Mouse (Mus musculus) kidney, embryonic 15.5 days (tissue): ENCODE measurements around the gene Stum. TPM values are rescaled to one million over a fixed set of nuclear protein-coding genes. Genes with fewer than 3 reads are reported as not detected.
"Not testable (repeated sequence)": the region's sequence is repeated elsewhere in the genome, so short reads cannot be mapped to it uniquely, and the experiment has no call there.

ENCODE experiments used
- ATAC-seq: fragments of 200-750 bp; cut with Nextera tagmentation; replicated peaks from 2 replicates; pipeline ENCODE4 v1.8.0; 2017; ENCODE audit warnings: moderate TSS enrichment; ENCODE audit not compliant: low FRiP score
- H3K27ac ChIP-seq: fragments of 300-500 bp; sonication (generic); 2 replicates; pipeline ENCODE4 v1.5.1; 2015; ENCODE audit warnings: mild to moderate bottlenecking, inconsistent platforms
- H3K27me3 ChIP-seq: fragments of 300-500 bp; sonication (generic); 2 replicates; pipeline ENCODE4 v1.6.1; 2015; ENCODE audit warnings: inconsistent platforms
- H3K36me3 ChIP-seq: fragments of 300-500 bp; sonication (generic); 2 replicates; pipeline ENCODE4 v1.6.1; 2015; ENCODE audit warnings: inconsistent platforms
- H3K4me1 ChIP-seq: fragments of 300-500 bp; sonication (generic); 2 replicates; pipeline ENCODE4 v1.6.1; 2015; ENCODE audit warnings: inconsistent platforms
- H3K4me2 ChIP-seq: fragments of 300-500 bp; sonication (generic); 2 replicates; pipeline ENCODE4 v1.6.1; 2015; ENCODE audit warnings: moderate library complexity, mild to moderate bottlenecking, inconsistent platforms
- H3K4me3 ChIP-seq: fragments of 300-500 bp; sonication (generic); replicated peaks from 2 replicates; pipeline ENCODE4 v1.5.1; 2015; ENCODE audit warnings: mild to moderate bottlenecking, inconsistent platforms
- H3K9ac ChIP-seq: fragments of 300-500 bp; sonication (generic); 2 replicates; pipeline ENCODE4 v1.6.1; 2015; ENCODE audit warnings: mild to moderate bottlenecking, inconsistent platforms
- H3K9me3 ChIP-seq: fragments of 300-500 bp; sonication (generic); replicated peaks from 2 replicates; pipeline ENCODE4 v1.6.1; 2016; ENCODE audit warnings: inconsistent platforms
- WGBS: fragments of 180-500 bp; shearing (Covaris S2); methylation state at CpG from one replicate; pipeline ENCODE4 v1.1.7; 2015; ENCODE audit warnings: mixed read lengths; 5-methylcytosine and 5-hydroxymethylcytosine counted together
- polyA plus RNA-seq: library from polyadenylated mRNA; unstranded; fragments of >200 nt; fragmentation: Nextera tagmentation; extraction: Ambion mirVana; gene quantifications from 2 replicates; pipeline ENCODE4 v1.2.1, GENCODE M21; 2015

Gene Stum
- polyA plus RNA-seq: 1.4 and 1.7 TPM in 2 replicates

DNA sequence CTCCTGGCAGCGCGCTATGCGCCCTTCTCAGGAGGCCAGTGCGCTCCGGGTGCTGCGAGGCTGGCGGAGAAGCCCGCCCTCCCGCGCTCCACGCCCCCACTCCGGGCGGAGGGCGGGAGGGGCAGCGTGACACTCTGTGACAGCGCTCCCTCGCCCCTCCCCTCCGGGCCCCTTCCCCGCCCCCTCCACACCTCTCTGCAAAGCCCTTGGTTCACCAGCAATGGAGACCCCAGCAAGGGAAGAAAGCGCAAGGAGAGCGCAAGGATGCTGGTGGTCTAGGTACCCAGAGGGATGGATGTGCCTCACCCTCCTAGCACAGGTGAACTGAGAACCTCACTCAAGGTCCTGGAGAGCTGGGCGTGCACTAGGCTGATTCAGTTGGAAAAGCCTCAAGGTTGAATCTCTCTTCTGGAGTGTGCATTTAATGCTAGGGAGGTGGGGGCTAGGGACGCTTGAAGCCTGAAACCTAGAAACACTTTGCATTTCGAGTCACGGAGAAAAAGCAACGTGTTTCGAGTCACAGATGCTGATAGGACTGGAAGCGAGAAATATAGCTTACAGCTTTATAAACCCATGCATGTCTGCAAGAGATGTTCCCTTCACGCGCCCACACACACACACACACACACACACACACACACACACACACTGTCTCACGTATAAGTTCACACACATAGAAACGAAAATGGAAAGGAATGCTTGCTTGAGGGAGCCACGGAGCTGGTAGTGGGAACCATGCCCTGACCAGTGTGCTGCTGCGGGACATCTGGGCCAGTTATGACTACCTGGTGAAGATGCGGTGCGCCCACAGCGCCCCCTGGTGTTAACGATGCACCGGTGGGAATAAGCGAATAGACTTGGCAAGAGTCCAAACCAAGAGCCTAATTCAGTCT lies at the start of gene Stum:
Stum (minus strand) TSS at position 106 of the 893 bp plus-strand sequence.
- H3K4me2 ChIP-seq: peak within 1 kb of the TSS; percentile 89
- no peak within 1 kb of the TSS for H3K27ac ChIP-seq
- peak within 1 kb of the TSS; percentile 29; the same call in 1 of the 2 replicates for H3K9ac ChIP-seq
- ATAC-seq: peak; percentile 67
- H3K27me3 ChIP-seq: peaks cover 72% of the 10 kb centered on the region
- peaks cover 34% of the 10 kb centered on the region for H3K4me1 ChIP-seq
- H3K9me3 ChIP-seq: no peaks in the 10 kb centered on the region
- H3K36me3 ChIP-seq: no peaks in the 10 kb centered on the region
- WGBS: 2% methylated on average over 40 of the region's 40 CpGs
- H3K4me3 ChIP-seq: peak within 1 kb of the TSS; percentile 48

DNA sequence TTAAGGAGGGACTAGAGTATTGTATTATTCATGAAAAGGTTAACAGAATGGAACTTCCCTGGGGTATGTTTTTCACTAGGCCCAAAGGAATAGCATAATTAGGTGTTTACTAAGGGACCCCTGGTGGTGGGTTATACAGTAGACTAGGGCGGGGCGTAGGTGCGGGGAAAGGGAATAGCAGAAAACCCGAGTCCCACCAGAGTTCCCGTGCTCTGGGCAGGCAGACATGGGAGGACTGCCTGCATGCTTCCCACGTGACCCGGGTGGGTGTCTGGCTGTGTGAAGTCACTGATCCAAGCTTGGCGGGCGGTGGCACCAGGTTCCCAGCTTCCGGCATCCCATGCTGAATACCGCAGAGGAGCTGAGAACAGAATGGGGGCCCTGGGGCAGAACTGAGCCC lies 49.4 kb upstream of the Stum start:
- Histone ChIP-seq H3K36me3 (no peaks in the 10 kb centered on the region), H3K4me3 (no peak overlapping the region), H3K4me2 (no peak overlapping the region), H3K4me1 (0 out of 2 replicates have a peak, but pooled peaks cover 5% of the 10 kb centered on the region), H3K9me3 (peaks cover 9% of the 10 kb centered on the region; the same call in 1 of the 2 replicates), H3K27ac (no peak overlapping the region), H3K27me3 (no peaks in the 10 kb centered on the region), H3K9ac (no peak overlapping the region)
- 96% methylated on average over 11 of the region's 11 CpGs for WGBS
- no peak for ATAC-seq

DNA sequence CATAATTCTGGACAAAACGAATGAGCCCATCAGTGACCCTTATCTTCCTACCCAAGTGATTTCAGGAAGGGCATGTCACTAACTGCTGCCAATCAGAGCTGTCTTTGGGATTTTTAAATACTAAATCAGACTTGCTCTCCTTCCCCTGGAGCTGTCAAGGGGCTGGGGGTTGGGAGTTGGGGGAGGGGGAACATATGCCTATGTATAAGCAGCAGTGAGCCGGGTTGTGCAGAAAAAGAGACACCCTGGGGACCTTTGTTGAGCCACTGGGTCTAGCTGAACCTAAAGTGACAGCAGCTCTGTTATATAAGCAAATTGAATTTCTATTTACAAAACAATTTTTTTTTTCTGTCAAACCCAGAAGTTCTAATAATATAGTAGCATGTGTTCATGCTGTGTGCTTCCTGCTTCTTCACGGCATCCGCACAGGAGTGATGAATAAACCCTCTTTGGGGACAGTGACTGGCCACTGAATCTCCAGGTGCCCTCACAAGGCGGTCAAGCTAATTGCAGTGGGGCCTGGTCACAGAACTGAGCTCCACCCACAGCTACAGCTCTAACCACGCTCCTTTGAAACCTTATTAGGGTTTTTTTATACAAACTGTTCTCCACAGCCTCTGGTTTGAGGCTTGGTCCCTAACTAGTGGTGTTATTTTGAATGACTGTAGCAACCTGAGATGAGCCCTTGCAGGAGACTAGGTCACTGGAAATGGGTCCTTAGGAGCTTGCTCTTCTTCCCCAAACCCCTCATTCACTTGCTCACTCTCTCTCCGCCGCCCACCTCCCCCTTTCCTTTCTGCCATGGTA lies 47.4 kb upstream of the Stum start:
- no peak overlapping the region for H3K27ac ChIP-seq
- peaks cover 9% of the 10 kb centered on the region; the same call in 1 of the 2 replicates for H3K9me3 ChIP-seq
- H3K9ac ChIP-seq: no peak overlapping the region
- H3K36me3 ChIP-seq: no peaks in the 10 kb centered on the region
- WGBS: 66% methylated on average over 8 of the region's 8 CpGs
- no peak overlapping the region for H3K4me2 ChIP-seq
- H3K27me3 ChIP-seq: no peaks in the 10 kb centered on the region
- 0 out of 2 replicates have a peak, but pooled peaks cover 5% of the 10 kb centered on the region for H3K4me1 ChIP-seq
- H3K4me3 ChIP-seq: no peak overlapping the region
- no peak for ATAC-seq

DNA sequence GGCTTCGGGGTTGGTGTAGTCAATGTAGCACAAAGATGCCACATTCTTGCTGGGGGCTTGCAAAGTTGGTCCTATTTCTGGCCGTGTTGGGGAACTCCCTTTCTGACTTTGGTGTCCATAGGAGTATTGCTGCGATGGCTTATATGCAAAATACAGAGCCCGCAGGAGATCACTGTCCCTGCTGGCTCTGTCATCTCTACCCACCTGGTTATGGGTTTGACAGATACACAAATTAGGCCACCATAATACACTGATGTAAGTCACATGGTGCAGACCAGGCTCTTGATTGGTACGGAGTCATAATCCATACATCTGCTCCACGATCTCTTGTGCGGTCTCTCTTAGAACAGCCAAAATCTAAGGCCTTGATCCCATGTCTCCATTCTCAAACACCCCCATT lies 46.5 kb upstream of the Stum start:
- no peak for ATAC-seq
- Histone ChIP-seq H3K27ac (no peak overlapping the region), H3K4me2 (no peak overlapping the region), H3K9me3 (peaks cover 9% of the 10 kb centered on the region; the same call in 1 of the 2 replicates), H3K36me3 (no peaks in the 10 kb centered on the region), H3K27me3 (no peaks in the 10 kb centered on the region), H3K4me3 (no peak overlapping the region), H3K4me1 (0 out of 2 replicates have a peak, but pooled peaks cover 5% of the 10 kb centered on the region), H3K9ac (no peak overlapping the region)
- 90% methylated on average over 7 of the region's 7 CpGs for WGBS

DNA sequence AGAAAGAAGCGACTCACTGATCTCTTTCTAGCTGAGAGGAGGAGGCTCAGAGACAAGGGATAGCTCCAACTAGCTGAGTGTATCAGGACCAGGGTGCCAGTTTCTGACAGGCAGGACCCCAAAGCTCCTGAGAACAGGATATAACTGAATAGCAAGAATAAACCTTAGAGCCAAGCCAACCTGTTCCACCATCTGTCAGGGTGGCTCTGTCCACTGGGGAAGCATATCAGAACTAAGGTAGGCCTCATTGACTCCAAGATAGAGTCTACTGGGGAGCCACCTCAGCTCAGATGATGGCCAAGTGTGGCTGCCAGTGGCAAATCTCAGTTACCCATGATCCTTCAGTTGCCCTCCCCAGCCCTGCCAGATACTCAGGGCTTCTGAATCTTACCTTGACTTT lies 42.0 kb upstream of the Stum start:
- 76% methylated on average over 1 of the region's 1 CpGs for WGBS
- no peak overlapping the region for H3K27ac ChIP-seq

DNA sequence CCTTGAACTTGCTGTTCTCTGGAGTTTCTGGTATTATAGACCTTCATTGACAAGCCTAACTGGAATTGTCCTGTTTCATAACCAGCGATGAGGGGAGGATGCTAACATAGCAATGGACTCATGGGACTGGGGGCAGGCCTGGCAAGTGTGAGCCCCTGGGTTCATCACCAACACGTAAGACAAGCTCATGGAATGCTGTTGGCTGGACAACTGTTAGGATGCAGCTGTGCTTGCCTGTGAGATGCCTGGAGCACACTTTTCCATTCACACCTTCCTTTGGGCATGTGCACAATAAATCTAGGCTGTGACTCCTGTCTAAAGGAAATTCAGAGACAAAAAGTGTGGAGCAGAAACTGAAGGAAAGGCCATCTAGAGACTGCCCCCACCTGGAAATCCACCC lies 40.0 kb upstream of the Stum start:
- no peak for ATAC-seq
- WGBS: 86% methylated on average over 2 of the region's 2 CpGs

More for the DNA sequence above, 42.0 kb upstream of the Stum start:
- H3K9ac ChIP-seq: no peak overlapping the region
- 0 out of 2 replicates have a peak, but pooled peaks cover 5% of the 10 kb centered on the region for H3K4me1 ChIP-seq
- H3K4me3 ChIP-seq: no peak overlapping the region
- no peak for ATAC-seq
- no peaks in the 10 kb centered on the region for H3K36me3 ChIP-seq
- no peak overlapping the region for H3K4me2 ChIP-seq
- H3K9me3 ChIP-seq: no peaks in the 10 kb centered on the region
- no peaks in the 10 kb centered on the region for H3K27me3 ChIP-seq

DNA sequence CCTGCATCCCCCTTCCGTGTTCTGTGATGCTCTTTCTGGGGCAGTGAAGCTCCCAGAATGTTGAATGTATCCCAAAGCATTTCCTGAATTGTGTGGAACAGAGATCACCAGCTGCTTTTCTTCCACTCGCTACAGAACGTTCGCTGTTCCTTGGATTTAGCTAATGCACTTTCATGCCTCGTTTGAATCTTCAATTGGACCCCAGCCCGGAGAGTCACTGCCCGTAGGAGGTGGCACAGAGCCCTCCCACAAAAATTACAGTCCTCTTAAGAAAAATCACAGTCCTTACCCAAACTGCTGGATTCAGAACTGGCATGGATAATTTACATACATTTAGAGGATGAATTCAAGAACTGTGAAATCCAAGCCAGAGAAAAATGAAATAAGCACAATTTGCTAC lies 36.9 kb upstream of the Stum start:
- no peak overlapping the region for H3K4me2 ChIP-seq
- H3K4me1 ChIP-seq: no peaks in the 10 kb centered on the region
- H3K36me3 ChIP-seq: no peaks in the 10 kb centered on the region
- no peaks in the 10 kb centered on the region for H3K27me3 ChIP-seq
- no peak overlapping the region for H3K27ac ChIP-seq
- H3K9me3 ChIP-seq: no peaks in the 10 kb centered on the region
- no peak overlapping the region for H3K4me3 ChIP-seq
- H3K9ac ChIP-seq: no peak overlapping the region
- WGBS: 56% methylated on average over 7 of the region's 7 CpGs
- no peak for ATAC-seq

More for the DNA sequence above, 40.0 kb upstream of the Stum start:
- no peak overlapping the region for H3K27ac ChIP-seq
- H3K36me3 ChIP-seq: no peaks in the 10 kb centered on the region
- no peak overlapping the region for H3K9ac ChIP-seq
- no peak overlapping the region for H3K4me2 ChIP-seq
- H3K27me3 ChIP-seq: no peaks in the 10 kb centered on the region
- no peak overlapping the region for H3K4me3 ChIP-seq
- 0 out of 2 replicates have a peak, but pooled peaks cover 5% of the 10 kb centered on the region for H3K4me1 ChIP-seq
- H3K9me3 ChIP-seq: no peaks in the 10 kb centered on the region

DNA sequence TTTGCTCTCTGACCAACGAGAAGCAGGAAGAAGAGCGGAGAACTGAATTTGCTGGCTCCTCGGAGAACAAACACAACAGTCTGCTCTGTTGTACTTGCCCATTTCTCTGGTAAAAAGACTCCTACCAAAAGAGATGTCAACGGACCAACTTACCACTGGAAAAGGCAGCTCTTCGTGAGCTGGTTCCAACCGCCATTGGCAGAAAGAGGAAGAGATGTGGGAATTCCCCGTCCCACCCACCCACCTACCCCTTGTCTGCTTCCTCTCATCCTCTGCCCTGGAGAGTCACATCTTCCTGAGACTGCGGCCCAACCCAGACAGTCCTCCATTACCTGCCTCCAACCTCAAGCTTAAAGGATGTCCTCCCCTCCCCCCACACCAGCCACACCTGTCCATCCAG lies 36.2 kb upstream of the Stum start:
- no peaks in the 10 kb centered on the region for H3K4me1 ChIP-seq
- no peak overlapping the region for H3K9ac ChIP-seq
- no peaks in the 10 kb centered on the region for H3K9me3 ChIP-seq
- H3K4me3 ChIP-seq: no peak overlapping the region
- 87% methylated on average over 8 of the region's 8 CpGs for WGBS
- no peak overlapping the region for H3K27ac ChIP-seq
- H3K4me2 ChIP-seq: no peak overlapping the region
- H3K36me3 ChIP-seq: no peaks in the 10 kb centered on the region
- no peak for ATAC-seq
- H3K27me3 ChIP-seq: no peaks in the 10 kb centered on the region

DNA sequence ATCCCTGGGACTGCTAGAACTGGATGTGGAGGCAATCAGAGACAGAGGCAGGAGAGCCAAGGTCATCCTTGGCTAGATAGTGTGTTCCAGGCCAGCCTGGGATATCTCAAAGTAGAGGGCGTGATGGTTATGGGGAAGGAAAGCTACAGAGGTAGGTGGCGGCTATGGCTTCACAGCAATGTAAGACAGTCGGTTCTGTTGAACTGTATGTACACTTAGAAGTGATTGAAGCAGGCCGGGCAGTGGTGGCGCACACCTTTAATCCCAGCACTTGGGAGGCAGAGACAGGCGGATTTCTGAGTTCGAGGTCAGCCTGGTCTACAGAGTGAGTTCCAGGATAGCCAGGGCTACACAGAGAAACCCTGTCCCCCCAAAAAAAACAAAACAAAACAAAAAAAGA lies 35.6 kb upstream of the Stum start:
- not testable (repeated sequence) for H3K36me3 ChIP-seq, H3K27me3 ChIP-seq, ATAC-seq, H3K9me3 ChIP-seq, H3K4me2 ChIP-seq, H3K4me3 ChIP-seq, H3K27ac ChIP-seq, H3K9ac ChIP-seq, H3K4me1 ChIP-seq
- WGBS: 94% methylated on average over 7 of the region's 7 CpGs

DNA sequence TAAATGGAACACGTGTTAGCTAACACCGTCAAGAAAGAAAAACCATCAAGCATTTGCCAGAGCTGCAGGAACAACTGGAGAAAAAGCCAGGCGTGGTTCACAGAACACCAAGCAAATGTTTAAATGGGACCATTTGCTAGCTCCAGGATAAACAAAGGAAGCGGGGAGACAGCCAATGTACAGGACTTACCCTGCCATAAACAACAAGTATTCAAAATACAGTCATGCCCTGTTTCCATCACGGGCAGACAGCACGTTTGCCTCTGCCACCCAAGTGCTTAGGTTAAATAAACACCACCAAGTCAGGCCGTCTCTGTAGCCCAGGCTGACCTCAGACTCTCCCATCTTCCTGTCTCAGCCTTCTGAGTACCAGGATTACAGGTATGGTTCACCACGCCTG lies 35.1 kb upstream of the Stum start:
- H3K9ac ChIP-seq: no peak overlapping the region
- no peaks in the 10 kb centered on the region for H3K27me3 ChIP-seq
- no peak overlapping the region for H3K27ac ChIP-seq
- ATAC-seq: no peak
- no peaks in the 10 kb centered on the region for H3K4me1 ChIP-seq
- H3K4me2 ChIP-seq: no peak overlapping the region
- WGBS: 35% methylated on average over 8 of the region's 8 CpGs
- no peak overlapping the region for H3K4me3 ChIP-seq
- H3K9me3 ChIP-seq: no peaks in the 10 kb centered on the region
- no peaks in the 10 kb centered on the region for H3K36me3 ChIP-seq

DNA sequence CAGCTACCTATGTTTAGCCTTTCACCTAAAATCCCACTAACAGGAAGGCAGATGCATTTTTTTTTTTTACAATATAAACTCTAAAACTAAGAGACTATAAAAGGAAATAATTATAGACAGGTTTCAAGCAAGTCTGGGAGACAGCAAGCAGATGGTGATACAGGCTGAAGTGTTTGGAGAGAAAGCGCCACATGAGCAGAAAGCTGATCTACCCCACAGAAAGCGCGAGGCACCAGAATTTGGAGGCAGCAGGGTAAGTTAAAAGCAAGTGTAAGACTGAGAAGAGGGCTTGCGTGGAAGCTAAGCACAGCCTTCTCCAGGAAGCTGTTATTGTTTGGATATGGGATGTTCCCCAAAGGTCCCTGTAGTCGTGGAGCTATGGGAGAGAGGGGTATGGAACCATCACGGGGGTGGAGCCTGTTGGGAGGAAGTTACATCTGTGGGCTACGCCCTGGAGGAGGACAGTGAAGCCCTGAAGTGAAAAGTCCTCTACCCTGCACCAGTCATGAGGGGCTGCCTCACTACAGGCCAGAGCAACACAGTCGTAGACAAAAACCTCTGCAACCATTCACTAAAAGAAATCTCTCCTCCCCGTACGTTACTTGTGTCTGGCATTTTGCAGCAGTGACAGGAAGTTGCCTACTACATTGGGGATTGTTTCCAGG lies 34.2 kb upstream of the Stum start:
- Histone ChIP-seq H3K9me3 (no peaks in the 10 kb centered on the region), H3K4me3 (no peak overlapping the region), H3K9ac (no peak overlapping the region), H3K27ac (no peak overlapping the region), H3K36me3 (no peaks in the 10 kb centered on the region), H3K4me1 (no peaks in the 10 kb centered on the region), H3K27me3 (no peaks in the 10 kb centered on the region), H3K4me2 (no peak overlapping the region)
- 61% methylated on average over 10 of the region's 10 CpGs for WGBS
- ATAC-seq: no peak
